Mouse (Mus musculus) kidney, adult 2 months (tissue): ENCODE results near the gene Mamstr. TPM values are rescaled to one million over a fixed set of nuclear protein-coding genes. Genes with fewer than 3 reads are reported as not detected.
A peak's percentile ranks its signal among the peaks of the same experiment; 100 is the strongest.

ENCODE experiments used
- DNase-seq: peaks from one replicate; pipeline ENCODE4 v3.0.0; 2021
- H3K27ac ChIP-seq: fragments of 200-500 bp; 2 replicates; pipeline ENCODE4 v1.5.1; 2012; ENCODE audit warnings: low read depth, low read length, control low read depth, inconsistent platforms; ENCODE audit not compliant: insufficient read depth
- H3K27me3 ChIP-seq: fragments of 200-500 bp; replicated peaks from 2 replicates; pipeline ENCODE4 v1.6.1; 2012; ENCODE audit warnings: mild to moderate bottlenecking, moderate library complexity, low read length, inconsistent platforms; ENCODE audit not compliant: control insufficient read depth, insufficient read depth
- H3K36me3 ChIP-seq: fragments of 200-500 bp; 2 replicates; pipeline ENCODE4 v1.6.1; 2012; ENCODE audit warnings: mild to moderate bottlenecking, moderate library complexity, low read length, inconsistent platforms; ENCODE audit not compliant: control insufficient read depth, insufficient read depth
- H3K4me1 ChIP-seq: fragments of 200-500 bp; 2 replicates; pipeline ENCODE4 v1.6.1; 2011; ENCODE audit warnings: low read length; ENCODE audit not compliant: control insufficient read depth, insufficient read depth
- H3K4me3 ChIP-seq: fragments of 200-500 bp; 2 replicates; pipeline ENCODE4 v1.5.1; 2011; ENCODE audit warnings: mild to moderate bottlenecking, low read depth, low read length, control low read depth; ENCODE audit not compliant: insufficient read depth
- CTCF ChIP-seq: fragments of 200-500 bp; conservative IDR thresholded peaks from 2 replicates; pipeline ENCODE4 v1.5.1; 2011; ENCODE audit warnings: low read depth, mild to moderate bottlenecking, control low read depth, low read length, moderate library complexity, mixed read lengths; ENCODE audit not compliant: insufficient read depth, insufficient read length
- POLR2A ChIP-seq: fragments of 200-500 bp; IDR thresholded peaks from one replicate; pipeline ENCODE4 v1.6.1; 2011; ENCODE audit warnings: low read depth, low read length, control low read depth
- WGBS: fragments of 180-500 bp; shearing (Covaris S2); methylation state at CpG from one replicate; pipeline ENCODE4 v1.1.7; 2018; 5-methylcytosine and 5-hydroxymethylcytosine counted together
- polyA plus RNA-seq: library from polyadenylated mRNA; depleted of rRNA; stranded (reverse); fragments of >200 nt; gene quantifications from 2 replicates; pipeline ENCODE4 v1.2.3, GENCODE M21; 2012

Gene Mamstr
- polyA plus RNA-seq, 1 experiment: 2.5 TPM

DNA sequence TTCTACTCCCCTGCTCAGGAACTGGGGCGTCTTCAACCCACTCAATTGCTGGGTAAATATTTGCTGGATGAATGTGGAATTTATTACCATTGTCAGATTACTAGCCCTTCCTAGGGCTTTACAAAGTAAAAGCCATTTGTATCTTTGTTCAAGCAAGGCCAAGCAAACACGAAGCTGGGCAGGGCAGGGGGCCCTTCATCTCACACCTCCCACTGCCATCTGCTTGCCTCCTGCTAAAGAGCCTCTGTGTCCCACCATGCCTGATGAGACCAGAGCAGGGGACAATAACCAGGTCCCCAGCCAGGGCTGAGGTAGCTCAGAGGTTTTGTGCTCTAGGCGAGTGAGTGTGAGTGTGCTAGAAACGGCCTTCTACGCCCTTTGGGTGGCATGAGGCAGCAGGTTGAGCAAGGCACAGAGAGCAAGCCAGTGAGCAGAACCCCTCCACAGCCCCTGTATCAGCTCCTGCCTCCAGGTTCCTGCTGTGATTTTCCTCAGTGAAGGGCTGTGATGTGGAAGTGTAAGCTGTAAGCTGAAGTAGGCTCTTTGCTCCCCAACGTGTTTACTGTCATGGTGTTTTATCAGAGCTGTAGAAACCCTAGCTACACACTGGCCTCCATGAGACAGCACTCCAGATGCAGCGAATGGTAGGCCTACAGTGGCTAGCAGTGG lies 38.0 kb downstream of the Mamstr start:
- Histone ChIP-seq H3K4me3 (no peak overlapping the region), H3K27ac (no peak overlapping the region), H3K27me3 (no peaks in the 10 kb centered on the region), H3K36me3 (no peaks in the 10 kb centered on the region), H3K4me1 (peaks cover 16% of the 10 kb centered on the region)
- 90% methylated on average over 7 of the region's 7 CpGs for WGBS
- no peak for DNase-seq
- TF ChIP-seq POLR2A (no peak), CTCF (no peak)

DNA sequence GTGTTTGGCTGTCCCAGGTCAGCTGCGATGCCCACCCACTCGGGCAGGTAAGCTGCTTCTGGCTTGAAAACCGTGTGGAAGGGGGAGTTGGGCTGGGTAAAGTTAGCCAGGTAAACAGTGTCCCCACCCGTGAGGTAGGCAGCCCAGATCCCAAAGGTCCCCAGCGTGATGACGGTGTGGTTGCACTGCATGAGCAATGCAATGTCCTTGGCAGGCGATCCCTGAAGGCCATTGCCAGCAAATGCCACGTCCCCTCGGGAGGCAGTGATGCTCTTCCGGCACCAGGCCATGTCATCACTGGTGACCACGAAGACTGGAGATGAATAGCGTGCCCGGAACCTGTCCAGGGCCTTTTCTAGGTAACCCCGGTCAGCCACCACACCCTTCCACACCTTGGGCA lies 38.7 kb downstream of the Mamstr start:
- H3K27me3 ChIP-seq: no peaks in the 10 kb centered on the region
- no peak overlapping the region for H3K4me3 ChIP-seq
- 96% methylated on average over 14 of the region's 14 CpGs for WGBS
- no peak overlapping the region for H3K27ac ChIP-seq
- H3K36me3 ChIP-seq: no peaks in the 10 kb centered on the region
- no peak for DNase-seq
- peaks cover 16% of the 10 kb centered on the region for H3K4me1 ChIP-seq
- TF ChIP-seq CTCF (no peak), POLR2A (no peak)

DNA sequence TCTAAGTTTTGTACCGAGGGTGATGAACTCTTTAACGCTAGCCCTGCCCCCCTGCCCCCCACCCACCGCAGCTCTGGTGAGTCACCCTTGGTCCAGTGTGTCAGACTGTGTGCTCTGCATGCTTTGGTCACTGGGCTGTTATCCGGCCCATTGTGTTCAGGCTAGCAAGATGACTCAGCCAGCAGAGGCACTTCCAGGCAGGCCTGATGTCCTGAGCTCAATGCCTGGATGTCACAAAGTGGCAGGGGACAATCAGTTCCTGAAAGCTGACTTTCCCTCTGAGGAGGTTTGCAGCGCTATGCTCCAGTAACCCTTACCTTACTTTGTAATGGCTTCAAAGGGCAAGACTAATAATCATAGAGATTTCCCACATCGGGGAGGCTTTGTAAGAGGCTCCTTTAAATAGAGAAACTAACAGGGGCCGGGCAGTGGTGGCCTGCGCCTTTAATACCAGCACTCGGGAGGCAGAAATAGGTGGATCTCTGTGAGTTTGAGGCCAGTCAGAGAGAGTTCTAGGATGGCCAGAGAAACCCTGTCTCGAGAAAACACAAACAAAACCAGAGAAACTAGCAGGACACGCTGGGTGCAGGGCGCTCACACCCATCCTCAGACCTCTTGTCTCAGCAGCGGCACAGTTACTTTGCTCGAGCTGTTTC lies 40.3 kb downstream of the Mamstr start:
- WGBS: 51% methylated on average over 14 of the region's 14 CpGs
- peak; percentile 55 for DNase-seq
- no peaks in the 10 kb centered on the region for H3K36me3 ChIP-seq
- no peak for TF ChIP-seq CTCF
- TF ChIP-seq POLR2A: no peak
- H3K27ac ChIP-seq: peak overlapping the region; percentile 19; the same call in 1 of the 2 replicates
- no peak overlapping the region for H3K4me3 ChIP-seq
- H3K27me3 ChIP-seq: no peaks in the 10 kb centered on the region
- H3K4me1 ChIP-seq: peaks cover 16% of the 10 kb centered on the region

DNA sequence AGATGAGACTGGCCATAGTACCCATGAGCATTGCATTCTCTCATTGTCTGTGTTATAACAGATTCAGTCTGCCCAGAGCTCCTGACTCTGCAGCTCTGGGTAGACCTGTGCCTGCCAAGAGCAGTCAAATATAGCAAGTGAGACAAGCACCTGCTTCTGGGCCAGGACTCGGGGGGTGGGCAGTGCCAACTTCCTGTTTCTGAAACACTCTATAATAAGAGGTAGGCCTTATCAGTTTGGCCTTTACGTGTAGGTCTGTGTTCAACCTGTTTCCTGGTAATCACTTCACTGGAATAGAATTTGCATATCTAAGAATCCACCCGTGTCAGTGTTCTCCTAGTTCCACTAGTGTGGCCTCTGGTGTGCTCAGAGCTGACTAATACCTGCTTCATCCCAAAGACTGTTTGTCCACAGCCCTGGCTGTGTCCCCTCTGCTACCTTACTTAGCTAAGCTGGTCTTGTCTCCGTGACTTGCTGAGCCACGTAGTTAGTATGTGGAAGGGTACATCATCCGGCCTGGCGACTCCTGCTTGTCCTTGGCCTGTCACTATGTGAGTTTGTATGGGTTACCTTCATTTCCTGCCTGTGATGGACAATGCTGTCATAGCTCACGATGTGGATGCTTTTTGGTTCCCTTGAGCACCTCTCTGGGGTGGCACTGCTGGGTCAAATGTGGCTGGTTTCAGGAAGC lies 41.4 kb downstream of the Mamstr start:
- Histone ChIP-seq H3K4me1 (peaks cover 16% of the 10 kb centered on the region), H3K4me3 (no peak overlapping the region), H3K27me3 (no peaks in the 10 kb centered on the region), H3K27ac (no peak overlapping the region), H3K36me3 (no peaks in the 10 kb centered on the region)
- no peak for DNase-seq
- TF ChIP-seq POLR2A (no peak), CTCF (no peak)
- WGBS: 76% methylated on average over 8 of the region's 8 CpGs

DNA sequence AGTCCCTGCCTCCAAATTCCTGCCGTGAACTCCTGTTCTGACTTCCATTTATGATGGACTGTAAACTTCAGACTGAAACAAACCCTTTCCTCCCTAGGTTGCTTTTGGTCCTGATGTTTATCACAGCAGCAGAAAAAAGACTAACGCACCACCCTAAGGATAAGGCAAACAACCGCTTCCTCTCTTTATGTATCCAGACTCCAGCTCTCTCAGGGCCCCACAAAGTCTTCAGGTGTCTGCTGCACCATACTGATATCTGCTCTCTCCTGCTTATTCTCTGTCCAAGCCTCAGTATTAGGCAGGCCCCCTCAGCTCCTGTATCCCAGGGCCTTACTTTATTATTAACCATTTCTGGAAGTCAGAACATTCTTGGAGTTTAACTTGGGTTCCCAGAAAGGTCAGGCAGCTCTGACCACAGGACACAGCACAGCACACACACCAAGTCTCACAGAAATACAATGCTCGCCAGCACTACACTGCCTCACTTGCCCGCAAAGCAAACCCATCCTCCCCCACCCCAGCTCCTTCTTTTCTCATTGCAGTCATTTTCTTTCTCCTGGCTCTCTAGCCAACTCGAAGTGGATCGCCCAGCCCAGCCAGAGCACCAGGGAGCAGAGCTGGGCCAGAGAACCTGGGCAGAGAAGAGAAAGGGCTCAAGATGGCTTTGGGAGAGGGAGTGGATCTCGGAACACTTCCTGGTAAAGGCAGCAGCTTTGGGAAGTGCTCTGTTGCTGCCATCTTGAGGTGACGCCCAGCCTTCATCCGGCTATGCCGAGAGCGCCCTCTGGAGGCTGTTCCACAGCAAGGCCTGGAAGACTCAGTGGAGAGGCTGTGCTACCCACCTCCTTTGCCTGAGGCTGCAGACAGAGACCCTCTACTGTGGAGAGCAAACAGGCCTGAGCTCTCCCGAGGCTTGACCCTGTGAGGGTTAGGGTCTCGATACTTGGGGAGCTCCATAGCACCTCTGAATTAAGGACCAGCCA lies 42.7 kb downstream of the Mamstr start:
- TF ChIP-seq POLR2A: no peak
- TF ChIP-seq CTCF: peak; percentile 98; the same call in 1 of the 2 replicates
- Histone ChIP-seq H3K4me1 (peaks cover 9% of the 10 kb centered on the region), H3K27me3 (no peaks in the 10 kb centered on the region), H3K4me3 (no peak overlapping the region), H3K36me3 (no peaks in the 10 kb centered on the region), H3K27ac (peak overlapping the region; percentile 24; the same call in 1 of the 2 replicates)
- peak; percentile 89 for DNase-seq
- WGBS: 31% methylated on average over 14 of the region's 14 CpGs

DNA sequence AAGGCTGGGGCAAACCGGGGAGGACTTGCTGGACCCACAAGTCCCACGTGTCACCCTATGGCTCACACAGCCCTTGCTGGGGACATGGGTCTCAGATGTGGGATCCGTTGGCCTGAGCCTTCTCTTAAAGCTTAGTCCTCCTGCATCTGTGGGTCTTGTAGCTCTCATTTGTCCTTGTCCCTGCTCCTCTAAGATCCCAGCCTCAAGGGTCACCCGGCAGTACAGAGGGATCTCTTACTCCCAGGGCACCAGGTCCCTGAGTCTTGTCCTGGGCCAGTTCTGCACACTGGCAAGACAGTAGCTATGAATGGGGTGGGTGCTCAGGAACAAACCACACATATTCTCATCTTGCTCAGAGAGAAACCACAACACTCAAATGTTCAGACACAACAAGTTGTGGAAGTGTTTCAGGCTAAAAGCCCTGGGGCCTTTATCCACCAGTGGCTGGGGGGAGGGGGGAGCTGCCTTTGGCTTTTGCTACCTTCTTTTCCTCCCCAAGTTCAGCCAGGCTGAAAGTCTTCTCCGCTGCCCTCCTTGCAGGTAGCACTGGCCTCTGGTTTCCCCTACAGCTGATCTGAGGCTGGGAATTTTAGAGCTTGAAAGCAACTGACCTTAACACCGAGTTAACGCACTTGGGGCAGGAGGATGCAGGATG lies 43.7 kb downstream of the Mamstr start, which contains the start of gene Ntn5:
Ntn5 (plus strand) TSS at position 627 of the 655 bp plus-strand sequence.
- 83% methylated on average over 7 of the region's 7 CpGs for WGBS

More for the DNA sequence above, 43.7 kb downstream of the Mamstr start, which contains the start of gene Ntn5:
- no peak for TF ChIP-seq CTCF
- TF ChIP-seq POLR2A: no peak
- Histone ChIP-seq H3K4me1 (peaks cover 8% of the 10 kb centered on the region), H3K27me3 (no peaks in the 10 kb centered on the region), H3K36me3 (no peaks in the 10 kb centered on the region), H3K27ac (no peak within 1 kb of the TSS), H3K4me3 (no peak within 1 kb of the TSS)
- no peak for DNase-seq
